Mouse (Mus musculus): ENCODE measurements around the gene Acad11. TPM values are rescaled to one million over a fixed set of nuclear protein-coding genes. Genes with fewer than 3 reads are reported as not detected.
A peak's percentile ranks its signal among the peaks of the same experiment; 100 is the strongest.

The Acad11 gene
- polyA plus RNA-seq, 1 experiment: 28.1 TPM

DNA sequence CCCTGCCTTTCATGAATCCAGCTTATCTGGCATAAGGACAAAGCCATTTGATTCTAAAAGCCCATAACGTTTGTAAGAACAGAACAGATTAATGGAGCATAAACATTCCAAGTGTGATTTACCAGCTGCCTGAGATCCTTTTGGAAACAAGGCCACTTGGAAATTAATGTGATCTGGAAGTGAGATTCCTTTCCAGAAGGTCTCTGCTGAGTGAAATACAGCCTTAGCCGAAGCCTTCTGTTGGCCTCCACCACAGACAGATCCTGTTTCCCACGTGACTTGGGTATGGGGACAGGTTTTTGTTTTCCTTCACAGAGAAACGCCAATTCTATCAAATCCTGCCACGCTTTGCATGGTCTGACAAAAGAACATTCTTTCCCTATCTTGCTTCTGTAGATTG, 60.4 kb downstream of the Acad11 start:
- peak in 1 of 2 experiments; percentile 14 for DNase-seq
- TF ChIP-seq POLR2A (IDR thresholded peaks at IDR 0.05; ENCODE audit: borderline replicate concordance, insufficient read depth, low read length) (no peak), CTCF (IDR thresholded peaks at IDR 0.05; ENCODE audit: borderline replicate concordance, insufficient read depth, low read depth, low read length) (no peak)
- Histone ChIP-seq H3K4me1 (ENCODE audit: control insufficient read depth, insufficient read depth, low read length) (no peaks in the 10 kb centered on the region), H3K4me3 (replicated peaks; ENCODE audit: insufficient read depth, low read depth, low read length) (no peak overlapping the region), H3K27ac (ENCODE audit: insufficient read depth, low read length) (no peak overlapping the region), H3K27me3 (ENCODE audit: control insufficient read depth, insufficient read depth, low read length) (no peaks in the 10 kb centered on the region)
- 43% methylated on average over 5 of the region's 5 CpGs for WGBS

- no peaks in the 10 kb centered on the region for H3K4me1 ChIP-seq (ENCODE audit: control insufficient read depth, insufficient read depth, low read length)
- WGBS: 71% methylated on average over 3 of the region's 3 CpGs
- DNase-seq: no peak
- H3K27me3 ChIP-seq (ENCODE audit: control insufficient read depth, insufficient read depth, low read length): no peaks in the 10 kb centered on the region
- no peak within 1 kb of the TSS for H3K27ac ChIP-seq (ENCODE audit: insufficient read depth, low read length)
- no peak within 1 kb of the TSS for H3K4me3 ChIP-seq (replicated peaks; ENCODE audit: insufficient read depth, low read depth, low read length)
- TF ChIP-seq POLR2A (IDR thresholded peaks at IDR 0.05; ENCODE audit: borderline replicate concordance, insufficient read depth, low read length) (no peak), CTCF (IDR thresholded peaks at IDR 0.05; ENCODE audit: borderline replicate concordance, insufficient read depth, low read depth, low read length) (no peak)
These were observed 63.7 kb downstream of the Acad11 start, which contains the start of gene Ackr4 for GRCm38 (mm10) chr9:104126833-104127232. Gene Ackr4 (minus strand): TSS chr9:104126933.

GRCm38 (mm10) chr9:104128110-104128509, 64.9 kb downstream of the Acad11 start:
- 65% methylated on average over 2 of the region's 2 CpGs for WGBS
- DNase-seq: no peak
- Histone ChIP-seq H3K27me3 (ENCODE audit: control insufficient read depth, insufficient read depth, low read length) (no peaks in the 10 kb centered on the region), H3K4me1 (ENCODE audit: control insufficient read depth, insufficient read depth, low read length) (no peaks in the 10 kb centered on the region), H3K4me3 (replicated peaks; ENCODE audit: insufficient read depth, low read depth, low read length) (no peak overlapping the region), H3K27ac (ENCODE audit: insufficient read depth, low read length) (no peak overlapping the region)
- TF ChIP-seq POLR2A (IDR thresholded peaks at IDR 0.05; ENCODE audit: borderline replicate concordance, insufficient read depth, low read length): no peak
- no peak for TF ChIP-seq CTCF (IDR thresholded peaks at IDR 0.05; ENCODE audit: borderline replicate concordance, insufficient read depth, low read depth, low read length)

- WGBS: 82% methylated on average over 9 of the region's 9 CpGs
- H3K27ac ChIP-seq (ENCODE audit: insufficient read depth, low read length): no peak overlapping the region
- no peak for TF ChIP-seq CTCF (IDR thresholded peaks at IDR 0.05; ENCODE audit: borderline replicate concordance, insufficient read depth, low read depth, low read length)
- no peak for TF ChIP-seq POLR2A (IDR thresholded peaks at IDR 0.05; ENCODE audit: borderline replicate concordance, insufficient read depth, low read length)
- no peaks in the 10 kb centered on the region for H3K27me3 ChIP-seq (ENCODE audit: control insufficient read depth, insufficient read depth, low read length)
- no peak for DNase-seq
- H3K4me1 ChIP-seq (ENCODE audit: control insufficient read depth, insufficient read depth, low read length): no peaks in the 10 kb centered on the region
- H3K4me3 ChIP-seq (replicated peaks; ENCODE audit: insufficient read depth, low read depth, low read length): no peak overlapping the region
These were observed 67.1 kb downstream of the Acad11 start for GRCm38 (mm10) chr9:104130141-104130755.

GRCm38 (mm10) chr9:104140351-104140750, 77.2 kb downstream of the Acad11 start:
- Histone ChIP-seq H3K4me1 (ENCODE audit: control insufficient read depth, insufficient read depth, low read length) (no peaks in the 10 kb centered on the region), H3K27ac (ENCODE audit: insufficient read depth, low read length) (no peak overlapping the region), H3K4me3 (replicated peaks; ENCODE audit: insufficient read depth, low read depth, low read length) (no peak overlapping the region), H3K27me3 (ENCODE audit: control insufficient read depth, insufficient read depth, low read length) (no peaks in the 10 kb centered on the region)
- no peak for TF ChIP-seq POLR2A (IDR thresholded peaks at IDR 0.05; ENCODE audit: borderline replicate concordance, insufficient read depth, low read length)
- no peak for TF ChIP-seq CTCF (IDR thresholded peaks at IDR 0.05; ENCODE audit: borderline replicate concordance, insufficient read depth, low read depth, low read length)
- no peak for DNase-seq
- 85% methylated on average over 6 of the region's 6 CpGs for WGBS

- no peaks in the 10 kb centered on the region for H3K27me3 ChIP-seq (ENCODE audit: control insufficient read depth, insufficient read depth, low read length)
- no peak for DNase-seq
- H3K27ac ChIP-seq (ENCODE audit: insufficient read depth, low read length): no peak overlapping the region
- WGBS: 87% methylated on average over 14 of the region's 14 CpGs
- no peak for TF ChIP-seq POLR2A (IDR thresholded peaks at IDR 0.05; ENCODE audit: borderline replicate concordance, insufficient read depth, low read length)
- TF ChIP-seq CTCF (IDR thresholded peaks at IDR 0.05; ENCODE audit: borderline replicate concordance, insufficient read depth, low read depth, low read length): no peak
- H3K4me1 ChIP-seq (ENCODE audit: control insufficient read depth, insufficient read depth, low read length): no peaks in the 10 kb centered on the region
- no peak overlapping the region for H3K4me3 ChIP-seq (replicated peaks; ENCODE audit: insufficient read depth, low read depth, low read length)
These were observed 79.6 kb downstream of the Acad11 start for GRCm38 (mm10) chr9:104142805-104143204.

GRCm38 (mm10) chr9:104144314-104144996, 81.3 kb downstream of the Acad11 start:
- no peak for DNase-seq
- WGBS: 83% methylated on average over 8 of the region's 8 CpGs
- Histone ChIP-seq H3K27me3 (ENCODE audit: control insufficient read depth, insufficient read depth, low read length) (no peaks in the 10 kb centered on the region), H3K27ac (ENCODE audit: insufficient read depth, low read length) (no peak overlapping the region), H3K4me1 (ENCODE audit: control insufficient read depth, insufficient read depth, low read length) (no peaks in the 10 kb centered on the region), H3K4me3 (replicated peaks; ENCODE audit: insufficient read depth, low read depth, low read length) (no peak overlapping the region)
- TF ChIP-seq POLR2A (IDR thresholded peaks at IDR 0.05; ENCODE audit: borderline replicate concordance, insufficient read depth, low read length) (no peak), CTCF (IDR thresholded peaks at IDR 0.05; ENCODE audit: borderline replicate concordance, insufficient read depth, low read depth, low read length) (peak; percentile 47; the same call in 1 of the 2 replicates)

DNA sequence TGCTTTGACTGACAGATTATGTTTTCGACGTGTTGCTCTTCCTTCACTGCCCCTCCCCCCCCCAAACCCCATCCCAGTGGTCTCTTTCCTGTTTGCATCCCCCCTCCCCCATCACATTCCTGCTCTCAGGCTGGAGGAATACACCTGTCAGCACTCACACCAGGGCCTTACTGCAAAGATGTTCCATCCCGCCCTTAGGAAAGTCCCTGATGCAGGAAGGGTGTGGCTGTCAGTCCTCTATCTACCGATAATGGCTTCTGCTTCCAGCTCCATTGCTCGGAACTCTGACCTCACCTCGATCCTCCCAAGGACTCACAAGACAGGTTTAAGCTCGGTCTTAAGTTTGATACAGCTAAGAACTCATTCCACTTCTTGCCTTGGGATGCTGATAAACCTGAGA, 83.5 kb downstream of the Acad11 start:
- Histone ChIP-seq H3K4me3 (replicated peaks; ENCODE audit: insufficient read depth, low read depth, low read length) (no peak overlapping the region), H3K4me1 (ENCODE audit: control insufficient read depth, insufficient read depth, low read length) (no peaks in the 10 kb centered on the region), H3K27ac (ENCODE audit: insufficient read depth, low read length) (no peak overlapping the region), H3K27me3 (ENCODE audit: control insufficient read depth, insufficient read depth, low read length) (no peaks in the 10 kb centered on the region)
- TF ChIP-seq CTCF (IDR thresholded peaks at IDR 0.05; ENCODE audit: borderline replicate concordance, insufficient read depth, low read depth, low read length) (no peak), POLR2A (IDR thresholded peaks at IDR 0.05; ENCODE audit: borderline replicate concordance, insufficient read depth, low read length) (no peak)
- DNase-seq: no peak
- WGBS: 87% methylated on average over 7 of the region's 7 CpGs

Measured in cerebellum, adult 2 months (tissue).